Mouse (Mus musculus): ENCODE measurements at regions not wholly inside any gene's neighbourhood (a gene's known extent, or its start where the extent isn't known, plus 50 kb on each side); places are given as distances from the start of the nearest gene placed in this dataset.

- TF ChIP-seq CTCF (conservative IDR thresholded peaks at IDR 0.05; ENCODE audit: low read length) (no peak), NANOG (IDR thresholded peaks at IDR 0.05; ENCODE audit: borderline replicate concordance, low read length) (no peak), POU5F1 (IDR thresholded peaks at IDR 0.05; ENCODE audit: borderline replicate concordance, low read length) (no peak)
Observed at GRCm38 (mm10) chr1:30683889-30684288, 189.8 kb downstream of the Phf3 start.

Measured in E14TG2a.4 (cell line).